Mouse (Mus musculus): ENCODE results near the gene Hdac7.

- TF ChIP-seq EP300 (IDR thresholded peaks at IDR 0.05; ENCODE audit: insufficient read depth, low read depth, low read length): no peak
- no peak for TF ChIP-seq CTCF (IDR thresholded peaks at IDR 0.05; ENCODE audit: low read depth, low read length)
- no peak for TF ChIP-seq POLR2A (IDR thresholded peaks at IDR 0.05; ENCODE audit: insufficient read depth, low read length)
Observed at GRCm38 (mm10) chr15:97830788-97831241, 13.5 kb downstream of the Hdac7 start.
